Mouse (Mus musculus) urinary bladder, postnatal 4 days (tissue): Measurements from ENCODE around the gene Rpl6.
A peak's percentile ranks its signal among the peaks of the same experiment; 100 is the strongest.

Source experiments
- DNase-seq, 2 experiments: peaks; one replicate each; pipeline ENCODE4 v3.0.0; 2021 to 2022; ENCODE audit warnings: low spot score in 2 of 2

Gene Rpl6

GRCm38 (mm10) chr5:121204132-121205089, at the start of gene Rpl6:
Gene Rpl6, plus strand, starts transcription at chr5:121204481.
- DNase-seq = peak; percentile 72 to 76

- DNase-seq = no peak
These were observed 48.2 kb upstream of the Rpl6 start for GRCm38 (mm10) chr5:121156121-121156520.

- DNase-seq = no peak
These were observed 47.3 kb upstream of the Rpl6 start for GRCm38 (mm10) chr5:121157017-121157416.

GRCm38 (mm10) chr5:121157489-121157888, 46.8 kb upstream of the Rpl6 start:
- no peak for DNase-seq

GRCm38 (mm10) chr5:121158966-121159365, 45.3 kb upstream of the Rpl6 start:
- DNase-seq = no peak

GRCm38 (mm10) chr5:121162285-121162684, 42.0 kb upstream of the Rpl6 start:
- DNase-seq = no peak

- DNase-seq = no peak
These were observed 41.4 kb upstream of the Rpl6 start for GRCm38 (mm10) chr5:121162923-121163322.

GRCm38 (mm10) chr5:121166884-121167283, 37.4 kb upstream of the Rpl6 start:
- DNase-seq = no peak

- DNase-seq = no peak
These were observed 34.7 kb upstream of the Rpl6 start for GRCm38 (mm10) chr5:121169588-121169987.

GRCm38 (mm10) chr5:121172835-121173234, 31.4 kb upstream of the Rpl6 start:
- DNase-seq = no peak

GRCm38 (mm10) chr5:121179077-121179857, 25.0 kb upstream of the Rpl6 start:
- no peak for DNase-seq

GRCm38 (mm10) chr5:121183269-121183668, 21.0 kb upstream of the Rpl6 start:
- DNase-seq = no peak

- DNase-seq = no peak
These were observed 19.9 kb upstream of the Rpl6 start for GRCm38 (mm10) chr5:121184375-121184774.

GRCm38 (mm10) chr5:121184945-121185551, 19.2 kb upstream of the Rpl6 start:
- DNase-seq = no peak

GRCm38 (mm10) chr5:121187580-121188001, 16.7 kb upstream of the Rpl6 start:
- DNase-seq = no peak

GRCm38 (mm10) chr5:121188265-121188664, 16.0 kb upstream of the Rpl6 start:
- no peak for DNase-seq

GRCm38 (mm10) chr5:121189182-121189581, 15.1 kb upstream of the Rpl6 start:
- DNase-seq = no peak

GRCm38 (mm10) chr5:121190210-121190835, 14.0 kb upstream of the Rpl6 start:
- DNase-seq = no peak

- DNase-seq = peak; percentile 86 to 88
These were observed 13.3 kb upstream of the Rpl6 start, which contains the start of gene Ptpn11 for GRCm38 (mm10) chr5:121190836-121191583. Gene Ptpn11, minus strand, starts transcription at chr5:121191397.

GRCm38 (mm10) chr5:121191584-121191906, 12.7 kb upstream of the Rpl6 start:
- no peak for DNase-seq

- no peak for DNase-seq
These were observed 10.1 kb upstream of the Rpl6 start for GRCm38 (mm10) chr5:121194173-121194572.
